Mouse (Mus musculus) frontal cortex, postnatal 14 days (tissue): ENCODE measurements around the gene Slc22a17.

Experiments used
- DNase-seq, 2 experiments: peaks; one replicate each; pipeline ENCODE4 v3.0.0; 2022; ENCODE audit warnings: low spot score in 2 of 2

Gene Slc22a17

DNA sequence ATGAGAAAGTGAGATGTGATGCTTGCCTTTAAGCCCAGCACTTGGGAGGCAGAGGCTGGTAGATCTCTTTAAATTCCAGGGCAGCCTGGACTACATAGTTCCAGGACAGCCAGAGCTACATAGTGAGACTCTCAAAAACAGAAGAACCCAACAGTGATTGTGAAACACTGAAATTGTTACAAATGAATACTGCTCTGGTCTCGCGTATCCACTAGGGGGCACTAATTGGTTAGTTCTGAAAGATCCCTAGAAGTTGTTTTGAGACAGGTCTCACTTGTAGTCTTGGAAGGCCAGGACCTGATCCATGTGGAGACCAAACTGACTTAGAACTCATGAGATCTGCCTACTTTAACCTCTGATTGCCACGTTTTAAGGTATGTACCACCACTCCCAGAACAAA lies 12.5 kb downstream of the Slc22a17 start:
- peak in 1 of 2 experiments; percentile 74 for DNase-seq

DNA sequence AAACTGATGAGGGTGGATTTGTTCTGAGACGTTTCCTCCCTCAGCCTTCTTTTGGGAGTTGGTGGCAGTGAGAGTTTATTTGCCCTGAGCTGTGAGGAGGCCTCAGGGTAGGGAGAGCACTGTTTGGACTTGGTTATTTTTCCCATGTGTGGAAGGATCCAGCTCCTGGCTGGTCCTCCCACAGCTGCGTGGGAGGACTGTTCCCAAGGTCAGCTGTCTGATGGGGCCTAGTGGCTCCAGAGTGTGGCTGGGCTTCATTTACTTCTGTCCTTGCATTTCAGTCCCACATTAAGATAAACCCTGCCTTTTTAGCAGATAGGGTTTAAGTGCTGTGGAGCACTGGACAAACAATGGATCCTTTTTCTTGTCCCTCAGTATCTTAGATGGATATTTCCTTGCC lies 15.5 kb downstream of the Slc22a17 start:
- no peak for DNase-seq

DNA sequence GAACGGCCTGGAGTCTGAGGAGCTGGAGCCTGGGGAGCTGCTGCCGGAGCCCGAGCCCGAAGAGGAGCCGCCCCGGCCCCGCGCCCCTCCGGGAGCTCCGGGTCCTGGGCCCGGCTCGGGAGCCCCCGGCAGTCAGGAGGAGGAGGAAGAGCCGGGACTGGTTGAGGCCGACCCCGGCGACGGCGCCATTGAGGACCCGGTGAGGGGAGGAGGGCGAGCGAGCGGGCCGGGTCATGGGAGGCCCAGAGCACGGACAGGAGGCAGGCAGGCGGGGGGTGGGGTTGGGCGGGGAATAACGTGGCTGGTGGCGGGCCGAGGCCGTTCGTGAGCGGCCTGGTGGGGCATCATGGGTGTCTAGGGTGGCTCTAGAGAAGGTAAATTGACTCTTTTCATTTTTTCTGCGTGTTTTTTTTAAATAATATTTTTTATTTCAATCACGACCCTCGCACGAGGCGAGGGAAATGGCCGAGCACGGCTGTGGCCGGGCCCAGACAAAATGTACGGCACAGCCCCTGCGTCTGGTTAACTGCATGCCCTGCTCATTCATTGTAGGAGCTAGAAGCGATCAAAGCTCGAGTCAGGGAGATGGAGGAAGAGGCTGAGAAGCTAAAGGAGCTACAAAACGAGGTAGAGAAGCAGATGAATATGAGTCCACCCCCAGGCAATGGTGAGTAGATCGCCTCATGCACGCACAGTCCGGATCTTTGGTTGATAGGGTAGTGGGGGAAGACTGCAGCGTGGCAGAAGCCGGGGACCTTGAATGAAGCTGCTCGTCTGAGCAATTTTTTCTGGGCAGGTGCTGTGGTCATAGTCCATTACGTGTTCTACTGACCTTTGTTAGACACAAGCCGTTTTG lies 18.4 kb downstream of the Slc22a17 start:
- peak; percentile 20 to 40 for DNase-seq

DNA sequence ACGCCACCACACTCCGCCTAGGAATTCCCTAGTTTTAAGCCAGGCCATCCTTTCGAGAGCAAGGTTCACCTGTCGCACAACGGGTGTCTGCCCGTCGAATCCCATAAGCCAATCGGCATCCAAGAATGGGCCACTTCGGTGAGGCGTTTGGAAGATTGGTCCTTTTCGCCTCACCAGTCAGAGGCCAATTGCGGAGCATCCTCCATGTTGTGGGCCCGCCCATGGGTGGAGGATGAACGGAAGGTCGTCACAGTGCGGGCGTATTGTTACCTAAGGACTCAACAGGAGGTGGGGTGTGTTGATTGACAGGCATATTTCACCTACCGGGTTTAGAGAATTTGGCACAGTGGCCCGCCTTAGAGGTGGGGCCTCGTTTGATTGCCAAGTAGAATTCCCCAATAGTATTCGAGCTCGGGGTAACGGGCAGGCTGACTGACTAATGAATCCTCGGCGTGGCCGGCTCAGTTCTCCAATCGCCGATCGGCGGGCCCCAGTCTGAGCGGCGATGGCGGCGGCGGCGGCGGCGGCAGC lies 19.2 kb downstream of the Slc22a17 start:
- peak; percentile 97 to 99 for DNase-seq

DNA sequence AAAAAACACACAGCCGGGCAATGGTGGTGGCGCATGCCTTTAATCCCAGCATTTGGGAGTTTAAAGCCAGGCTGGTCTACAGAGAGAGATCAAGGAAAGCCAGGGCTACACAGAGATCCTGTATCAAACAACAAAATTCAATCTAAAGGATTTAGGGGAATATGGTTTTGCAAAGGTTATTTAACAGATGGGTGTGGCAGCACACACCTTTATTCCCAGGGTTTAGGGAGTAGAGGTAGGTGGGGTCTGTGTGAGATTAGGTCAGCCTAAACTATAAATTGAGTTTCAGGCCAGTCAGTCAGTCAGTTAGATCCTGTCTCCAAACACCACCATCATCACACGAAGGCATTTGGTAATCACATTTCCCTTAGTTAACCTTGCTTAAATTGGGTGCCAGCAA lies 20.7 kb downstream of the Slc22a17 start, which contains the start of gene Pabpn1:
Gene Pabpn1, plus strand, starts transcription at position 301 of the 400 bp plus-strand sequence.
- no peak for DNase-seq

DNA sequence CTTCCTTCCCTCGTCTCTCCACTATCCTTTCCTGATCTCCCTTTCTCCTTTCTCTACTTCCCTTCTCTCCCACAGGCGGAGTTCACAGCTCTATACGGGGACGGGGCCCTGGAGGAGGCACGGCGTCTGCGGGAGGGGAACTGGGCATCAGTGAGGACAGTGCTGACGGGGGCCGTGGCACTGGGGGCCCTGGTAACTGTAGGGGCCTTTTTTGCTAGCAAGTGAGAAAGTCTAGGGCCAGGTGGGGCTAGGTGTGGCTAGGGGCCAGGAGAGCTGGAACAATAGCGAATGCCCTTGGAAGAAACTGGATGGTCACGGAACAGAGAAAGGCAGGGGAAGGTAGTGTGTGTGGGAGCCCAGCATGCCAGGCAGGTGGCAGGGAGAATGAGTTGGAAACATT lies 27.6 kb downstream of the Slc22a17 start:
- no peak for DNase-seq

DNA sequence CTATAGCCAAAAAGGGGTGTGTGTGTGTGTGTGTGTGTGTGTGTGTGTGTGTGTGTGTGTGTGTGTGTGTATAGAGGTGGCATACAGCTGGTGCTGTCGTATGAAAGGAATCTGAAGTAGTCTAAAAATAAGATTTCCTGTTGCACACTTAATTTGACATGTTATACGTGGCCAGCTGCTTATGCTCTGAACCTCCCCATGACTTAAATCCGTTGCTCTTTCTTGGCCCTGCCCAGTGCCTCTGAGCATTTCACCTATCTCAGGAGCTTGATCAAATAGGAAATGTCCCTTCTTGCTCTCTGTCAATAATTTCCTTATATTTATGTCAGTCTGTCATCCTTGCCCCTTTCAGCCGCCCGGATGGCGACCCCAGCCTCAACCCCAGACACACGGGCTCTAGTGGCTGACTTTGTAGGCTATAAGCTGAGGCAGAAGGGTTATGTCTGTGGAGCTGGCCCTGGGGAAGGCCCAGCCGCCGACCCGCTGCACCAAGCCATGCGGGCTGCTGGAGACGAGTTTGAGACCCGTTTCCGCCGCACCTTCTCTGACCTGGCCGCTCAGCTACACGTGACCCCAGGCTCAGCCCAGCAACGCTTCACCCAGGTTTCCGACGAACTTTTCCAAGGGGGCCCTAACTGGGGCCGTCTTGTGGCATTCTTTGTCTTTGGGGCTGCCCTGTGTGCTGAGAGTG lies 28.8 kb downstream of the Slc22a17 start:
- DNase-seq, result no peak

DNA sequence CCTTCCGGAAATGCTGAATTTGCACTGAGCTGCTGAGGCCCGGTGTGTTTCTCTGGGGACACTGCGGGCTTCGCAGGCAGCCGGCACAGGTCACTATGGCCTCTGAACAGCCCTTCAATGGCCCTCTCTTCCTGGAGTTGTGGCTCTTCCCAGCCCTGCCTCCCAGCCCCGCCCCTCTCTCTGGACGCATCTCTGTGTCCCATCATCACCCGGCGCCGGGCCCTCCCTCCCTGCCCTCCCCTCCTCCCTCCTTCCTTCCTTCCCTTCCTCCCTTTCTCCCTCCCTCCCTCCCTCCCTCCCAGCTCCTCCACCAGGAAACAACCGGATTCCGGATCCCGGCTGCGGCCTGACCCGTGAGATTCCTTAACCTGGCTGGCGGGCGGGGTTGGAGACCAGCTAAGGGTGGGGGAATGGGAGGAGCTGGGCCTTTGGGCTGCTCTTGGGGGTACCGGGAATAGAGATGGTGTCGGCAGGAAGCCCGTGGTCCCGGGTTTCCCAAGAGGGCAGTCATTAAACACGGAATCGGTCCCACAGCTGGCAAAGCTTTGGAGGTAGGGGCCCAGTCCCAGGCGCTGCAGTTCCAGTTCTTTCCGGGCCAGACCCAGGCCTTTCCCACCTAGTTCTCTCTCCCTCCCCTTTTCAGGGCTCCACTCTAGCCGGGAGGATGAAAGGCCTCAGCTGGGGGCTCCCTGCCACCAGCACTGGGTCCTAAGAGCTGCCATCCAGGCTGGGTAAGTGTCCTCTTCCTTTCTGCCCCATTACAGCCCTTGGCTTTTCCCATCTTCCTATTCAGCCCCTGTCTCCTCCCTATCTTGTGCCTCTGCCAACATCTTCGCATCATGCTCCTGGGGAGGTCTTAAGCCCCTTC lies 29.5 kb downstream of the Slc22a17 start, which contains the start of the genes Bcl2l2 and Gm20521:
Gene Bcl2l2, plus strand, starts transcription at position 224 of the 868 bp plus-strand sequence.
Gene Gm20521, plus strand, starts transcription at position 288 of the 868 bp plus-strand sequence.
- DNase-seq, result peak in 1 of 2 experiments; percentile 65

DNA sequence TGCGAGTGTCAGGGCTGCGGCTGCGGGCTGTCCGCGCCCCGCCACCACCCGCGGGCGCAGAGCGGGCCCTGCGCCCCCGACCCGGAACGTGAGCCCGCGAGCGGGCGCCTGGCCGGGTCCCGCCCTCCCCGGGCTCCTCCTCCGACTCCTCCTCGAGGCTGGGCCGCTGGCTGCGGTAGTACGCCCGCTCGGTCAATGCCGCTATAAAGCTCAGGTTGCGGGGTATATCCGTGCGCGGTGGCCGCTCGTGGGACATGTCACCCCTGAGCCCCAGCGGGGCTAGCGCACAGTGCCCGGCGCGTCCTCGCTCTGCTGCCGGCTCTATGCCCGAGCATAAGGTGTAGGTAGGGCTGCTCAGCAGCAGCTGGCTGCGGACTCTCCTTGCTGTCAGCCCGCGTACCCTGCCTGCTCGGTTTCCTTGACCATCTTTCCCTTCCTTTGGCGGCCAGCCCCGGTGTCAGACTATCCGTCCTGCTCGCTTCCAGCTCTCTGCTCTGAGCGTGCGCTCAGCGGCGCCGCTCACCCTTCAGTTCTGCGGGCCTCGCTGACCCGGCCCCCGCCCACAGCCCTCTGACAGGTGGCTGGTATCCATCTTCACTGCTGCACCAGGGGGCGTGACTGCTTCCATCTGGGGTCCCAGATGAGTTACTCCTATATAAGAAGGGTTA lies 35.8 kb downstream of the Slc22a17 start, which contains the start of gene Ppp1r3e:
Gene Ppp1r3e, minus strand, starts transcription at position 503 of the 668 bp plus-strand sequence.
- DNase-seq, result peak; percentile 46 to 60

DNA sequence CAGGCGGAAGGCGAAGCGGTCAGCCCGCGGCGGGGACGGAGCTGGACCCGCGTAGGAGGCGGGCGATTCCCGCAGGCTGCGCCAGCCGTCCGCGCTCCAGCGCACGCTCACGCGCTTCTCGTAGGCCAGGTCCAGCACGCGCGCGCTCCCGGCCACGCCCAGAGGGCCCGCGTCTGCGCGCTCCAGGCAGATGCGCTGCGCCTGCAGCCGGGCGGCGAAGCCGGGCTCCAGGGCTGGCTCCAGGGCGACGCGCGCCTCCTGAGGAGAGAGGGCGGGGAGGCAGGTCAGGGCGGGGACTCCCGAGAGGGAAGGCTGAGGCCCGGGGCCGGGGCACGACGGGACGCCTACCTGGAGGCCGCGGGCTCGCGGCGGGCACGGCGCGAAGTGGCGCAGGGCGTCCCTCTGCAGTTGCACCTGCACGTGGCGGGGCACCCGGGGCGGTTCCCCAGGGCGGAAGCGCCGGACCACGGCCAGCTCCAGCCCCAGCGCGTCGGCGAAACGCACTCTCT lies 36.3 kb downstream of the Slc22a17 start:
- DNase-seq, result peak; percentile 79 to 84

DNA sequence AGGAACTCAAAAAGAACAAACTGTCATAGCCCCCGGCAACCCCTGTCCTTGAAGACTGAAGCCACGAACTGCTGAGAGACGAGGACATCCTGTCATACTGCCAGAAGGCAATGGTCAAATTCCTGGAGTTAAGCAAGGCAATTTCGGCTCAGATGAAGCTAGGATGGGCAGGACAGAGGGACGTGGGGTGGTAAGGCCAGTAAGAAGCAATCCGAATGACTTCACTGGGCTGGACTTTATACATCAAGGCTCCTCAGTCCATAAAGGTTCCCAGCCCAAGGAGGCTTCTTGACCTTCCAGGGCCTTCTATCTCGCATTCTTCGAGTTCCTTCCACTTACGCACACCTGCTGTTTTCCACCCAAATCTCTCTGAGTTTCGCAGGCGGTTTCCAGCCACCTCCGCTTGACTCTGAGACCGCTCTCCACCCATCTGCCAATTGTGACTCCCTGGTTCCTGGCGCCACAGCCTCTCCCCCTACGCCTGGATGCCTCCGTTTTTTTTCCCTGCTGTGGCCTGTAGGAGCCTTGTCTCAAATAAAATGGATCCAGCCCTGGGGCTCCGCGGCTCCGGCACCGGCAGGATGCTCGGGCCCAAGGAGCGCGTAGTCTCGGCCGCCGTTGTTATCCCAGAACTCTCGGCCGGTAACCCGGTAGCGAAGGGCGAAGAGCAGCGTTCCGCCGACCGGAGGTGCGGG lies 36.9 kb downstream of the Slc22a17 start:
- DNase-seq, result peak in 1 of 2 experiments; percentile 46

DNA sequence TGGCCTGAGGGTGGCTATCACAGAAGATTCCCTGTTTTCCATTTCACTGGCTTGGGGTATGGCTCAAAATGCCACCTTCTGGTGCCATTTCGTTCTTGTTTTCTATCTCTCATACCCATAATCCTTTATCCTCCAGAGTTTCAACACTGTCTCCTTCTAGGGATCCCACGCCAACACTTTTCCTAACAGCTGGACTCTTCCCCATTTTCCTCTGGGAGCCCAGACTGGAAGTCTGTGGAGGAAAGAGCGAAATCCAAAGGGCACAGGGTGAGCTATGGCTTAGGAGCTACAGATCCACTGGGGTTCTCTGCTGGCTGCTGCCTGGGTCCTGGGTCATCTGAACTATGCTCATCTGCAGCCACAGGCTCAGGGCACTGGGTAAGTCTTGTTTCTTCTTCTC lies 38.8 kb downstream of the Slc22a17 start:
- no peak for DNase-seq

DNA sequence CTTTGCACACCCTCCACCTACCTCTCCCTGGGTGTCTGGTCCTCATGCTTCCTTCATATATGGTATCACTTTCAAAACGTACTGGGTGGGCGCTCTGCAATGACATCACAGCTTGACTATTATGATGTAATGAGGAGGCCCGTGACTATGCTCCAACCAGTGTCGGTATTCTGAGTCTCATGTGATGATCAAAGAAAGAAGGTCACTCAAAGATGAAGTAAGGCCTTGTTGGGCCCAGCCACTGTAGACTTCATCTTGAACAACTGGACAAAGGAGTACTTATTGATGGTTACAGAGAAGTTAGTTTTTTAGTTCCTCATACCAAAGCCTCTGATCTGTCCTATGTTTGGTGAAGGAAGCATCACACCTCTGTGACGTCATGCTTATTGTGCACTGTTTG lies 42.1 kb downstream of the Slc22a17 start, which contains the start of gene Homez:
Gene Homez, minus strand, starts transcription at position 101 of the 400 bp plus-strand sequence.
- DNase-seq, result no peak

DNA sequence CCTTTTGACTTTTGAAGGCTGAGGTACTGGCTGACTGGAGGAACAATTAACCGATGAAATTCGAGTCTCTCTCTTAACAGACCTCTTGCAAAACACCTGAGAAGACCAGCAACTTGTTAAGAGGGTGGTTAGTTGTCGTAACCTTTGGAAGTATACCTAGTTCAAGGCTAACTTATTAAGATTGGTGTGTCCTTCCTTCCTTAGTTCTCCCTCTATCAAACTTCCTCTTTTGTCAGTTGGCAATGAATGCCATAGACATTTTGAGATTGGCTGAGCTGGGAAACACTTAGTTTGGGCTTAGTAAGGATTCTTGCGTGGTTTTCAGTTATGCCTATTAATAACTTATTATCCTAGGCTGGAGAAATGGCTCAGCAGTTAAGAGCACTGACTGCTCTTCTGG lies 44.9 kb downstream of the Slc22a17 start:
- DNase-seq, result no peak

DNA sequence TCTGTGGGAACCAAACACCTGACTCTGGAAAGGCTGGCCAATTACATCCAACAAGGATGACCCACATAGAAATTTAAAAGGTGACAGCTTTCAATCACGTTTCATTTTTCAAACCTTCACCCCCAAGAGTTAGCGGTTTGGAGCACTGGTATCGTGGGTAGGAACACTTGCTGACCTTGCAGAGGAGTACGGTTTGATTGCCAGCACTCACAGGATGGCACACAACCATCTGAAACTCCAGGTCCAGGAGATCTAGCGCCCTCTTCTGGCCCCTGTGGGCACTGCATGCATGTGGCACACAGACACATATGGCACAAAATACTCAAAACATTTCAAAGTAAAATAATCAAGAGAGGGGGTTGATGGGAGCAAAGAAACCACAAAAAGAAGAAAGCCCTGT lies 46.0 kb downstream of the Slc22a17 start:
- DNase-seq, result no peak

DNA sequence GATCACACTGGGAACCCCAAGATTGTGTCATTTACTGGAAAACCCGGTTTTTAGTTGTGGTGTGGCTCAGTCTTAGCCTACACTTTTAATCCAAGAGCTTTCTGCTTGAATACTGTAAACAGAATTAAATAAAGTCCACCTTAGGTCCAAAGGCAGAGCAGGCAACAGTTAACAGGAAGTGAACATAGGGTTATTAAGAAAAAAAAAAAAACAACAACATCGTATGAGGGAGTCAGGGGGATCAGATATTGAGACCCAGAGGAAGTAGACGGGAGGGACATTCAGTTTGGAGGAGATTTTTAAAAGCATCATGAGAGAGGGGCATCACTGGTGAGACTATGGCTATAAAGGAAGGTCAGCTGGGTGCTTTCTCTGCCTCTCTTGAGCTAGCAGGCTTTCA lies 46.7 kb downstream of the Slc22a17 start:
- DNase-seq, result no peak

DNA sequence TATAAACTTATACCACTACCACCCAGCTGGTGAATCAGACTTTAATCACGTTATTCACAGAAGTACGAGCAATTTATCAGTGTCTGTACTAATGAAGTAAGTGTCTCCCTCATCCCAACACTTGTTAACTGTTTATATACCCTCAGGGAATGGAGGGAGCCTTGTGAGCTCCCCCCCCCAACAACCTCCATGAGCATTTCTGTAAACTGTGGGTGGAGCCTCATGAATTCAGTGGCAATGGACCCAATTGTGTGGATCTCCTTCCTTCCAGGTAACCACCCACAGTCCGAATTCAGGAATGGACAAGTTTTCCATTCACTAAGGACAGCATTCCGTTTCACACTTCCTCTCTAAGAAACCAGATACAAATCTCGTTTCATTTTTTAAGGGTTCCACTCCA lies 47.3 kb downstream of the Slc22a17 start:
- no peak for DNase-seq

DNA sequence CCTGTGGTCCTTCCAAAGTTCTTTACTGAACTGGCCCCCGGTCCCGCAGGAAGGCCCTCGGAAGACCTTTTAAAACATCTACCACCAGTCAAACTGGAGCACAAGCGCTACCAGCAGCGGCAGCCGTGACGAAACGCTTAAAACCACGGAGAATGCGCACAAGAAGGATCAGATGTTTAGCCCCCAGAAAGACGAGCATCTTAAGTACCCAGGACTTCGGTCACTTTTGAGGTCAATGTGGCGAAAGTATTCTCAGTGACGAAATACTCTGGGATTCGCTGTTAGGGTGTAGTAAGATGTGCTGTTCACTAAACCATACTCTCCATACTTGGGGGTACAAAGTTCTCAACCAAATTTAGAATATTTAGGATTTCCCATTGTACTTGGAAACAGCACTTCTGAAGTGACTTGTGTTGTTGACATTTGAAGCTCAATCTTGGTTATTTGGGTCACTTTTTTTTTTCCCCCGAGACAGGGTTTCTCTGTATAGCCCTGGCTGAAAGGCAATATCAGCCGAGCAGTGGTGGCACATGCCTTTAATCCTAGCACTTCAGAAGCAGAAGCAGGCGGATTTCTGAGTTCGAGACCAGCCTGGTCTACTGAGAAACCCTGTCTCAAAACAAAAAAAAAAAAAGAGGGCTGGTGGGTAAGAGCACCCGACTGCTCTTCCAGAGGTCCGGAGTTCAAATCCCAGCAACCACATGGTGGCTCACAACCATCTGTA lies 48.5 kb downstream of the Slc22a17 start:
- no peak for DNase-seq
